Mouse (Mus musculus) monocyte, adult 2 months (primary cell): Measurements from ENCODE around the gene Rptor.

ENCODE experiments used
- DNase-seq, 2 experiments: peaks; one replicate each; pipeline ENCODE4 v3.0.0; 2022; ENCODE audit warnings: low spot score in 2 of 2, low read depth in 1 of 2

Rptor gene

GRCm38 (mm10) chr11:119732961-119733656 is 130.4 kb downstream of the Rptor start:
- no peak for DNase-seq

- no peak for DNase-seq
Observed at GRCm38 (mm10) chr11:119733657-119733990, 130.9 kb downstream of the Rptor start.

- DNase-seq: no peak
Observed at GRCm38 (mm10) chr11:119735152-119735551, 132.4 kb downstream of the Rptor start.

- DNase-seq: no peak
Observed at GRCm38 (mm10) chr11:119738990-119739846, 136.5 kb downstream of the Rptor start.

- DNase-seq: no peak
Observed at GRCm38 (mm10) chr11:119741401-119741800, 138.7 kb downstream of the Rptor start.

- no peak for DNase-seq
Observed at GRCm38 (mm10) chr11:119744436-119744835, 141.7 kb downstream of the Rptor start.

- no peak for DNase-seq
Observed at GRCm38 (mm10) chr11:119745333-119745732, 142.6 kb downstream of the Rptor start.

GRCm38 (mm10) chr11:119754459-119754858 is 151.8 kb downstream of the Rptor start:
- DNase-seq: no peak

- no peak for DNase-seq
Observed at GRCm38 (mm10) chr11:119758214-119758613, 155.5 kb downstream of the Rptor start.

- no peak for DNase-seq
Observed at GRCm38 (mm10) chr11:119758705-119759327, 156.1 kb downstream of the Rptor start.

GRCm38 (mm10) chr11:119762911-119763310 is 160.2 kb downstream of the Rptor start:
- no peak for DNase-seq

- no peak for DNase-seq
Observed at GRCm38 (mm10) chr11:119766023-119766422, 163.3 kb downstream of the Rptor start.

GRCm38 (mm10) chr11:119766782-119767459 is 164.2 kb downstream of the Rptor start:
- DNase-seq: no peak

- DNase-seq: no peak
Observed at GRCm38 (mm10) chr11:119767525-119767924, 164.8 kb downstream of the Rptor start.

GRCm38 (mm10) chr11:119768511-119768910 is 165.8 kb downstream of the Rptor start:
- no peak for DNase-seq

- no peak for DNase-seq
Observed at GRCm38 (mm10) chr11:119769666-119770065, 167.0 kb downstream of the Rptor start.

- no peak for DNase-seq
Observed at GRCm38 (mm10) chr11:119770985-119771384, 168.3 kb downstream of the Rptor start.

- no peak for DNase-seq
Observed at GRCm38 (mm10) chr11:119772896-119773295, 170.2 kb downstream of the Rptor start.

GRCm38 (mm10) chr11:119775076-119775760 is 172.5 kb downstream of the Rptor start:
- DNase-seq: no peak

GRCm38 (mm10) chr11:119777236-119777635 is 174.5 kb downstream of the Rptor start:
- no peak for DNase-seq

- no peak for DNase-seq
Observed at GRCm38 (mm10) chr11:119777872-119778271, 175.2 kb downstream of the Rptor start.
